Mouse (Mus musculus) ES-Bruce4 (cell line): ENCODE measurements around the gene Med24.

Experiments used
- CTCF ChIP-seq: IDR thresholded peaks from one replicate; pipeline ENCODE4 v1.8.1; 2011; ENCODE audit warnings: low read depth, low read length
- EP300 ChIP-seq: IDR thresholded peaks from 2 replicates; pipeline ENCODE4 v1.6.1; 2011; ENCODE audit warnings: low read depth, low read length; ENCODE audit not compliant: insufficient read depth
- POLR2A ChIP-seq: IDR thresholded peaks from one replicate; pipeline ENCODE4 v1.8.1; 2011; ENCODE audit warnings: low read length; ENCODE audit not compliant: insufficient read depth

GRCm38 (mm10) chr11:98675829-98676363 lies 53.3 kb downstream of the Med24 start:
- TF ChIP-seq POLR2A, result no peak
- no peak for TF ChIP-seq CTCF
- TF ChIP-seq EP300, result no peak
